Mouse (Mus musculus) layer of hippocampus, adult 8-10 months (tissue): ENCODE data around the gene Efcab5. TPM values are rescaled to one million over a fixed set of nuclear protein-coding genes. Genes with fewer than 3 reads are reported as not detected.
A peak's percentile ranks its signal among the peaks of the same experiment; 100 is the strongest.

ENCODE experiments used
- DNase-seq, 2 experiments: peaks; one replicate each; pipeline ENCODE4 v3.0.0; 2022; ENCODE audit warnings: low spot score in 2 of 2
- total RNA-seq, 4 experiments: library from RNA; stranded (reverse); gene quantifications; 2 replicates each; pipeline ENCODE4 v1.2.4; 2022

The Efcab5 gene
- 1 to 10 TPM; 3.0 to 6.1 (median 4.4) TPM for total RNA-seq

GRCm38 (mm10) chr11:77188868-77189267, at the start of gene Efcab5:
Gene Efcab5, minus strand, starts transcription at chr11:77188968.
- no peak for DNase-seq

- no peak for DNase-seq
Measured at GRCm38 (mm10) chr11:77235267-77235666, 46.5 kb upstream of the Efcab5 start.

- no peak for DNase-seq
Measured at GRCm38 (mm10) chr11:77231514-77231913, 42.7 kb upstream of the Efcab5 start.

GRCm38 (mm10) chr11:77230765-77231164, 42.0 kb upstream of the Efcab5 start:
- DNase-seq = no peak

GRCm38 (mm10) chr11:77216761-77217130, 28.0 kb upstream of the Efcab5 start:
- DNase-seq = peak; percentile 28 to 37

GRCm38 (mm10) chr11:77215951-77216760, 27.4 kb upstream of the Efcab5 start, which contains the start of gene Ssh2:
Gene Ssh2, plus strand, starts transcription at chr11:77216287.
- DNase-seq = peak; percentile 56 to 77

GRCm38 (mm10) chr11:77215483-77215882, 26.7 kb upstream of the Efcab5 start:
- no peak for DNase-seq

- peak; percentile 54 to 60 for DNase-seq
Measured at GRCm38 (mm10) chr11:77214755-77215154, 26.0 kb upstream of the Efcab5 start.

GRCm38 (mm10) chr11:77214142-77214692, 25.4 kb upstream of the Efcab5 start:
- DNase-seq = no peak

GRCm38 (mm10) chr11:77200703-77201102, 11.9 kb upstream of the Efcab5 start:
- DNase-seq = no peak

GRCm38 (mm10) chr11:77199636-77200035, 10.9 kb upstream of the Efcab5 start:
- DNase-seq = no peak

- no peak for DNase-seq
Measured at GRCm38 (mm10) chr11:77196181-77197143, 7.7 kb upstream of the Efcab5 start.

- no peak for DNase-seq
Measured at GRCm38 (mm10) chr11:77195360-77196109, 6.8 kb upstream of the Efcab5 start.

- no peak for DNase-seq
Measured at GRCm38 (mm10) chr11:77194762-77195161, 6.0 kb upstream of the Efcab5 start.

GRCm38 (mm10) chr11:77193941-77194553, 5.3 kb upstream of the Efcab5 start:
- no peak for DNase-seq

GRCm38 (mm10) chr11:77193410-77193809, 4.6 kb upstream of the Efcab5 start:
- DNase-seq = no peak

- no peak for DNase-seq
Measured at GRCm38 (mm10) chr11:77184926-77185325, 3.8 kb downstream of the Efcab5 start.

- no peak for DNase-seq
Measured at GRCm38 (mm10) chr11:77182616-77183015, 6.2 kb downstream of the Efcab5 start.

GRCm38 (mm10) chr11:77182041-77182440, 6.7 kb downstream of the Efcab5 start:
- DNase-seq = no peak

- DNase-seq = no peak
Measured at GRCm38 (mm10) chr11:77181528-77181927, 7.2 kb downstream of the Efcab5 start.

- peak; percentile 22 to 59 for DNase-seq
Measured at GRCm38 (mm10) chr11:77180886-77181285, 7.9 kb downstream of the Efcab5 start.
